Mouse (Mus musculus) liver, adult 2 months (tissue): Measurements from ENCODE around the gene Hist3h2a.

Experiments
- CTCF ChIP-seq: fragments of 200-500 bp; IDR thresholded peaks from 2 replicates; pipeline ENCODE4 v1.5.1; 2011; ENCODE audit warnings: low read depth, low read length, control low read depth
- POLR2A ChIP-seq: fragments of 200-500 bp; IDR thresholded peaks from 2 replicates; pipeline ENCODE4 v1.6.1; 2011; ENCODE audit warnings: low read length, control low read depth; ENCODE audit not compliant: insufficient read depth; ENCODE audit errors: extremely low read depth

- TF ChIP-seq POLR2A (no peak), CTCF (no peak)
Measured at GRCm38 (mm10) chr11:58926651-58927050, 27.8 kb upstream of the Hist3h2a start.
